8 mouse cellular contexts compared by ENCODE assay signal in genomic region chr3:32397461-32398174, GRCm38 (mm10). TPM values are rescaled to one million over a fixed set of nuclear protein-coding genes. Genes with fewer than 3 reads are reported as not detected.
DNase-seq lines count a peak whose midpoint lies in the region; ATAC-seq and TF ChIP-seq lines count a peak whose summit lies in the region.

Pik3ca (plus strand) TSS chr3:32397671.

- no peaks in the 10 kb centered on the region for H3K36me3 ChIP-seq in forebrain, embryonic 15.5 days
- no peaks in the 10 kb centered on the region for H3K36me3 ChIP-seq in lung, embryonic 16.5 days (ENCODE audit: control insufficient read depth, insufficient read depth, low read length)

- DNase-seq in Muller cell, postnatal 12 days (ENCODE audit: inconsistent ontology term), result peak; percentile 65
- peak; percentile 65 for DNase-seq in cerebellum, adult 11-12 months
- DNase-seq in heart, postnatal 14 days, result peak; percentile 70 to 72
- peak; percentile 6 to 50 for DNase-seq in layer of hippocampus, adult 2 months (ENCODE audit: low spot score in 2 of 2)
- DNase-seq in ovary, postnatal 14 days (ENCODE audit: low spot score), result peak; percentile 54
- peak; percentile 68 to 73 for DNase-seq in thymus, postnatal 36 days

- intact Hi-C loops in heart, postnatal 14 days (cut with DNase I), result loop anchor here (5.0 kb wide), 2 partner anchors 35 to 55 kb away; no protein-coding TSS in a partner anchor

- H3K9me3 ChIP-seq in forebrain, embryonic 15.5 days, result no peaks in the 10 kb centered on the region
- H3K9me3 ChIP-seq in lung, embryonic 16.5 days (ENCODE audit: control insufficient read depth, low read length), result no peaks in the 10 kb centered on the region

- H3K4me1 ChIP-seq in forebrain, embryonic 15.5 days, result peaks cover 33% of the 10 kb centered on the region
- peaks cover 30% of the 10 kb centered on the region for H3K4me1 ChIP-seq in lung, embryonic 16.5 days (replicated peaks; ENCODE audit: control insufficient read depth, insufficient read depth, low read length)

- ATAC-seq in forebrain, embryonic 15.5 days (replicated peaks), result peak; percentile 60
- ATAC-seq in lung, embryonic 16.5 days (ENCODE audit: low read depth), result peak; percentile 60

- WGBS in forebrain, embryonic 15.5 days, result under 1% methylated on average over 52 of the region's 65 CpGs
- WGBS in lung, embryonic 16.5 days, result under 1% methylated on average over 51 of the region's 65 CpGs

- H3K27ac ChIP-seq in forebrain, embryonic 15.5 days (replicated peaks), result peak within 1 kb of the TSS; percentile 97
- peak within 1 kb of the TSS; percentile 97 for H3K27ac ChIP-seq in layer of hippocampus, adult 2 months
- H3K27ac ChIP-seq in lung, embryonic 16.5 days (ENCODE audit: low read length), result peak within 1 kb of the TSS; percentile 99

- TF ChIP-seq CTCF in layer of hippocampus, adult 2 months (conservative IDR thresholded peaks at IDR 0.05), result no peak; the same call in 1 of the 2 replicates

- H3K4me2 ChIP-seq in forebrain, embryonic 15.5 days (replicated peaks), result peak within 1 kb of the TSS; percentile 58
- peak within 1 kb of the TSS; percentile 93 for H3K4me2 ChIP-seq in lung, embryonic 16.5 days (ENCODE audit: low read depth, low read length)

- H3K4me3 ChIP-seq in forebrain, embryonic 15.5 days, result peak within 1 kb of the TSS; percentile 74
- peak within 1 kb of the TSS; percentile 70 for H3K4me3 ChIP-seq in layer of hippocampus, adult 2 months
- peak within 1 kb of the TSS; percentile 95 for H3K4me3 ChIP-seq in lung, embryonic 16.5 days (ENCODE audit: low read length)

- peak within 1 kb of the TSS; percentile 85 for H3K9ac ChIP-seq in forebrain, embryonic 15.5 days (replicated peaks)
- H3K9ac ChIP-seq in lung, embryonic 16.5 days (ENCODE audit: low read length), result peak within 1 kb of the TSS; percentile 96

- H3K27me3 ChIP-seq in forebrain, embryonic 15.5 days, result no peaks in the 10 kb centered on the region
- H3K27me3 ChIP-seq in lung, embryonic 16.5 days (ENCODE audit: control insufficient read depth, insufficient read depth, low read depth, low read length), result no peaks in the 10 kb centered on the region

RNA-seq across cellular contexts. Expression of gene Pik3ca, which starts in this region (rescaled TPM):
- 14.8 and 17.6 TPM in 2 replicates for polyA plus RNA-seq in forebrain, embryonic 15.5 days (2015; fragmentation: Nextera tagmentation; extraction: Ambion mirVana)
- total RNA-seq in heart, postnatal 14 days (2021), result 10 to 100 TPM; 45.4 to 46.2 TPM
- 10 to 100 TPM; 47.8 to 51.9 TPM for total RNA-seq in layer of hippocampus, adult 2 months (2021)
- 9.7 and 10.2 TPM in 2 replicates for polyA plus RNA-seq in lung, embryonic 16.5 days (2015; fragmentation: Nextera tagmentation; extraction: Ambion mirVana)

Comparison
In these comparisons a context has a peak if more than half of its experiments do, and no peak if none do; other contexts are left out.
1. Peak in every context shown above with its lines: DNase-seq, ATAC-seq, H3K4me3 ChIP-seq and H3K27ac ChIP-seq.